15 mouse cellular contexts compared by ENCODE assay signal in genomic region chr5:30107611-30108041, GRCm38 (mm10). TPM values are rescaled to one million over a fixed set of nuclear protein-coding genes. Genes with fewer than 3 reads are reported as not detected.
DNase-seq lines count a peak whose midpoint lies in the region; ATAC-seq and TF ChIP-seq lines count a peak whose summit lies in the region.
"Had no signal": no experiment of that assay in that cellular context is flagged by ENCODE, and none has a peak within 500 bp of the region (broad histone marks: within the 10 kb centered on the region; RNA-seq: fewer than 3 reads in every experiment).

No protein-coding gene starts in this region.

- no peaks in the 10 kb centered on the region for H3K9me3 ChIP-seq in forebrain, postnatal 0 days (ENCODE audit: low read length)
- H3K9me3 ChIP-seq in midbrain, embryonic 13.5 days, result no peaks in the 10 kb centered on the region
- H3K9me3 ChIP-seq: liver, embryonic 15.5 days had no signal

- H3K27ac ChIP-seq in forebrain, postnatal 0 days (ENCODE audit: low read depth, low read length), result peak overlapping the region; percentile 62
- H3K27ac ChIP-seq in midbrain, embryonic 13.5 days, result peak overlapping the region; percentile 90
- H3K27ac ChIP-seq: liver, embryonic 15.5 days had no signal

- H3K27me3 ChIP-seq in forebrain, postnatal 0 days (ENCODE audit: insufficient read depth, low read length), result no peaks in the 10 kb centered on the region
- peaks cover 7% of the 10 kb centered on the region for H3K27me3 ChIP-seq in midbrain, embryonic 13.5 days

- H3K36me3 ChIP-seq in forebrain, postnatal 0 days (ENCODE audit: insufficient read depth), result no peaks in the 10 kb centered on the region
- H3K36me3 ChIP-seq in midbrain, embryonic 13.5 days, result peaks cover 13% of the 10 kb centered on the region; the same call in 1 of the 2 replicates
- H3K36me3 ChIP-seq: G1E; liver, embryonic 15.5 days had no signal

- 10% methylated on average over 5 of the region's 5 CpGs for WGBS in forebrain, postnatal 0 days
- 4% methylated on average over 5 of the region's 5 CpGs for WGBS in midbrain, embryonic 13.5 days

- peaks cover 7% of the 10 kb centered on the region; the same call in 1 of the 2 replicates for H3K4me1 ChIP-seq in forebrain, postnatal 0 days (ENCODE audit: insufficient read depth)
- H3K4me1 ChIP-seq in midbrain, embryonic 13.5 days (replicated peaks), result peaks cover 71% of the 10 kb centered on the region

- DNase-seq in MN1 (ENCODE audit: low spot score), result peak; percentile 31
- DNase-seq in brain, embryonic 14.5 days (ENCODE audit: low read depth), result peak; percentile 66
- DNase-seq in forebrain, postnatal 0 days, result no peak
- no peak for DNase-seq in thymus, postnatal 10 days (ENCODE audit: low spot score in 2 of 2)
- DNase-seq in kidney, postnatal 14 days, result no peak
- DNase-seq: cerebellum, adult 18-20 months; layer of hippocampus, adult 9-11 months; thymus, postnatal 36 days had no signal

- H3K9ac ChIP-seq in forebrain, postnatal 0 days, result no peak overlapping the region
- peak overlapping the region; percentile 88 for H3K9ac ChIP-seq in midbrain, embryonic 13.5 days (replicated peaks)
- H3K9ac ChIP-seq: liver, embryonic 15.5 days had no signal

- no peak overlapping the region for H3K4me3 ChIP-seq in forebrain, postnatal 0 days (ENCODE audit: low read depth, low read length)
- H3K4me3 ChIP-seq in midbrain, embryonic 13.5 days (replicated peaks), result peak overlapping the region; percentile 77
- H3K4me3 ChIP-seq: liver, embryonic 15.5 days; myocyte had no signal

- peak; percentile 30 for ATAC-seq in forebrain, postnatal 0 days
- peak; percentile 4; the same call in 1 of the 2 replicates for ATAC-seq in midbrain, embryonic 13.5 days
- no peak for ATAC-seq in monocyte, adult 5-6 weeks (replicated peaks; ENCODE audit: insufficient number of reproducible peaks, low FRiP score, low TSS enrichment, poor library complexity, severe bottlenecking)
- ATAC-seq: inflammation-experienced regulatory T-cells, adult 6 months had no signal

- TF ChIP-seq CTCF in brain, embryonic 14.5 days (IDR thresholded peaks at IDR 0.05; ENCODE audit: borderline replicate concordance, extremely low read depth, insufficient read depth, insufficient read length), result no peak
- no peak; the same call in 1 of the 2 replicates for TF ChIP-seq CTCF in forebrain, postnatal 0 days (IDR thresholded peaks at IDR 0.05; ENCODE audit: low read depth)

- no peak for TF ChIP-seq POLR2A in brain, embryonic 14.5 days (IDR thresholded peaks at IDR 0.05; ENCODE audit: borderline replicate concordance, extremely low read depth, insufficient read depth, insufficient read length, poor library complexity, severe bottlenecking)

- H3K4me2 ChIP-seq in forebrain, postnatal 0 days (ENCODE audit: low read depth), result peak overlapping the region; percentile 97
- H3K4me2 ChIP-seq in midbrain, embryonic 13.5 days (replicated peaks), result peak overlapping the region; percentile 93
- H3K4me2 ChIP-seq: liver, embryonic 15.5 days had no signal

RNA-seq across cellular contexts. Expression of gene 3110082J24Rik, which starts 1.7 kb away (rescaled TPM):
- polyA plus RNA-seq in brain, embryonic 14.5 days (2012; rRNA removed), result 2.9 and 4.3 TPM in 2 replicates
- total RNA-seq in forebrain, postnatal 0 days (2014; rRNA removed), result 1.0 and 2.0 TPM in 2 replicates
- polyA plus RNA-seq in forebrain, postnatal 0 days (2015; fragmentation: Nextera tagmentation; extraction: Ambion mirVana), result 2.0 and 2.5 TPM in 2 replicates
- polyA plus RNA-seq in midbrain, embryonic 13.5 days (2015; fragmentation: Nextera tagmentation; extraction: Ambion mirVana), result 7.6 and 9.9 TPM in 2 replicates
- total RNA-seq in monocyte, adult 5-6 weeks (2017), result not detected in 3 replicates
- total RNA-seq: G1E had no signal
- polyA plus RNA-seq: G1E; inflammation-experienced regulatory T-cells, adult 6 months; liver, embryonic 15.5 days; spleen, adult 2 months had no signal

RNA-seq across cellular contexts. Expression of gene Garem2, which starts 2.7 kb away (rescaled TPM):
- 33.4 and 36.6 TPM in 2 replicates for polyA plus RNA-seq in brain, embryonic 14.5 days (2012; rRNA removed)
- 10.4 and 10.5 TPM in 2 replicates for total RNA-seq in forebrain, postnatal 0 days (2014; rRNA removed)
- polyA plus RNA-seq in forebrain, postnatal 0 days (2015; fragmentation: Nextera tagmentation; extraction: Ambion mirVana), result 5.5 and 7.2 TPM in 2 replicates
- 13.5 and 20.6 TPM in 2 replicates for polyA plus RNA-seq in midbrain, embryonic 13.5 days (2015; fragmentation: Nextera tagmentation; extraction: Ambion mirVana)
- not detected in 3 replicates for total RNA-seq in monocyte, adult 5-6 weeks (2017)
- polyA plus RNA-seq: G1E; inflammation-experienced regulatory T-cells, adult 6 months; spleen, adult 2 months had no signal

RNA-seq across cellular contexts. Expression of gene Tyms, which starts 34.2 kb away (rescaled TPM):
- polyA plus RNA-seq in brain, embryonic 14.5 days (2012; rRNA removed), result 43.0 and 72.7 TPM in 2 replicates
- total RNA-seq in forebrain, postnatal 0 days (2014; rRNA removed), result 12.3 and 14.3 TPM in 2 replicates
- 26.8 and 34.1 TPM in 2 replicates for polyA plus RNA-seq in forebrain, postnatal 0 days (2015; fragmentation: Nextera tagmentation; extraction: Ambion mirVana)
- polyA plus RNA-seq in midbrain, embryonic 13.5 days (2015; fragmentation: Nextera tagmentation; extraction: Ambion mirVana), result 98.4 and 99.3 TPM in 2 replicates
- total RNA-seq in monocyte, adult 5-6 weeks (2017), result 4.6 to 6.0 TPM (median 5.5 TPM) in 3 replicates

RNA-seq across cellular contexts. Expression of gene Hadha, which starts 47.3 kb away (rescaled TPM):
- 58.8 and 67.3 TPM in 2 replicates for polyA plus RNA-seq in brain, embryonic 14.5 days (2012; rRNA removed)
- total RNA-seq in forebrain, postnatal 0 days (2014; rRNA removed), result 50.3 and 57.9 TPM in 2 replicates
- polyA plus RNA-seq in forebrain, postnatal 0 days (2015; fragmentation: Nextera tagmentation; extraction: Ambion mirVana), result 45.9 and 56.1 TPM in 2 replicates
- 72.2 and 73.2 TPM in 2 replicates for polyA plus RNA-seq in midbrain, embryonic 13.5 days (2015; fragmentation: Nextera tagmentation; extraction: Ambion mirVana)
- 103 to 133 TPM (median 113 TPM) in 3 replicates for total RNA-seq in monocyte, adult 5-6 weeks (2017)

RNA-seq across cellular contexts. Expression of gene Hadhb, which starts 47.4 kb away (rescaled TPM):
- polyA plus RNA-seq in brain, embryonic 14.5 days (2012; rRNA removed), result 37.6 and 47.5 TPM in 2 replicates
- total RNA-seq in forebrain, postnatal 0 days (2014; rRNA removed), result 54.4 and 59.3 TPM in 2 replicates
- 43.2 and 46.2 TPM in 2 replicates for polyA plus RNA-seq in forebrain, postnatal 0 days (2015; fragmentation: Nextera tagmentation; extraction: Ambion mirVana)
- polyA plus RNA-seq in midbrain, embryonic 13.5 days (2015; fragmentation: Nextera tagmentation; extraction: Ambion mirVana), result 61.1 and 62.4 TPM in 2 replicates
- 86.5 to 145 TPM (median 87.3 TPM) in 3 replicates for total RNA-seq in monocyte, adult 5-6 weeks (2017)

Comparison
In these comparisons a context has a peak if more than half of its experiments do, and no peak if none do; other contexts are left out.
1. DNase-seq: peak in MN1 (single experiment) and brain, embryonic 14.5 days (single experiment); none in forebrain, postnatal 0 days (single experiment), thymus, postnatal 10 days (0 of 2) and kidney, postnatal 14 days (single experiment).